Comparison of ENCODE assay signal across 21 mouse cellular contexts in genomic region chr10:125954747-125955530, GRCm38 (mm10). TPM values are rescaled to one million over a fixed set of nuclear protein-coding genes. Genes with fewer than 3 reads are reported as not detected.
A peak's percentile ranks its signal among the peaks of the same experiment; 100 is the strongest.
DNase-seq lines count a peak whose midpoint lies in the region; ATAC-seq lines count a peak whose summit lies in the region.
"Had no signal": no experiment of that assay in that cellular context is flagged by ENCODE, and none has a peak within 500 bp of the region (broad histone marks: within the 10 kb centered on the region; RNA-seq: fewer than 3 reads in every experiment).

No protein-coding gene starts in this region.

- no peak overlapping the region for H3K4me3 ChIP-seq in embryonic facial prominence, embryonic 15.5 days (replicated peaks)
- no peak overlapping the region for H3K4me3 ChIP-seq in limb, embryonic 10.5 days
- H3K4me3 ChIP-seq: embryonic facial prominence, embryonic 12.5 days; forebrain, embryonic 10.5 days; heart, adult 2 months; hindbrain, embryonic 12.5 days; liver, embryonic 12.5 days; neural tube, embryonic 13.5 days; stomach, embryonic 15.5 days had no signal

- no peak for ATAC-seq in cerebellum, adult (ENCODE audit: insufficient number of reproducible peaks, low FRiP score, low TSS enrichment)
- ATAC-seq in embryonic facial prominence, embryonic 15.5 days (ENCODE audit: insufficient number of reproducible peaks, low FRiP score, low TSS enrichment, low read depth) = 0 out of 2 replicates have a peak, but pooled peaks have one; percentile 47
- ATAC-seq: liver, embryonic 12.5 days had no signal

- 55% methylated on average over 12 of the region's 12 CpGs for WGBS in embryonic facial prominence, embryonic 15.5 days
- 75% methylated on average over 12 of the region's 12 CpGs for WGBS in limb, embryonic 10.5 days

- no peak overlapping the region for H3K4me2 ChIP-seq in embryonic facial prominence, embryonic 15.5 days (replicated peaks)
- H3K4me2 ChIP-seq: embryonic facial prominence, embryonic 12.5 days; hindbrain, embryonic 12.5 days; liver, embryonic 12.5 days; neural tube, embryonic 13.5 days; stomach, embryonic 15.5 days had no signal

- H3K9me3 ChIP-seq in embryonic facial prominence, embryonic 15.5 days (replicated peaks) = no peaks in the 10 kb centered on the region
- H3K9me3 ChIP-seq in limb, embryonic 10.5 days (replicated peaks) = no peaks in the 10 kb centered on the region
- H3K9me3 ChIP-seq: embryonic facial prominence, embryonic 12.5 days; forebrain, embryonic 10.5 days; hindbrain, embryonic 12.5 days; liver, embryonic 12.5 days; neural tube, embryonic 13.5 days; stomach, embryonic 15.5 days had no signal

- H3K36me3 ChIP-seq in embryonic facial prominence, embryonic 15.5 days = no peaks in the 10 kb centered on the region
- H3K36me3 ChIP-seq in limb, embryonic 10.5 days = no peaks in the 10 kb centered on the region
- H3K36me3 ChIP-seq: embryonic facial prominence, embryonic 12.5 days; forebrain, embryonic 10.5 days; hindbrain, embryonic 12.5 days; liver, embryonic 12.5 days; neural tube, embryonic 13.5 days; stomach, embryonic 15.5 days had no signal

- peak; percentile 17 to 32 for DNase-seq in cerebellum, postnatal 14 days
- DNase-seq in layer of hippocampus, adult 11-12 months (ENCODE audit: low spot score) = peak; percentile 22
- DNase-seq in layer of hippocampus, adult 9-10 months (ENCODE audit: low spot score) = no peak
- DNase-seq in limb, embryonic 10.5 days (ENCODE audit: low spot score) = no peak
- DNase-seq in liver = no peak
- no peak for DNase-seq in left cerebral cortex, adult 9 months (ENCODE audit: low spot score in 2 of 2)
- DNase-seq: adrenal gland, postnatal 25 days; cerebellum, postnatal 36 days; heart, adult 2 months; kidney, adult 2 months; lung, postnatal 10 days; thymus, postnatal 36 days had no signal

- H3K4me1 ChIP-seq in embryonic facial prominence, embryonic 15.5 days = peaks cover 15% of the 10 kb centered on the region
- H3K4me1 ChIP-seq in limb, embryonic 10.5 days = peaks cover 36% of the 10 kb centered on the region
- H3K4me1 ChIP-seq: hindbrain, embryonic 12.5 days; liver, embryonic 12.5 days; neural tube, embryonic 13.5 days; stomach, embryonic 15.5 days had no signal

- no peaks in the 10 kb centered on the region for H3K27me3 ChIP-seq in embryonic facial prominence, embryonic 15.5 days
- H3K27me3 ChIP-seq in limb, embryonic 10.5 days (ENCODE audit: low read depth, poor library complexity, severe bottlenecking) = no peaks in the 10 kb centered on the region; the same call in 1 of the 2 replicates
- H3K27me3 ChIP-seq: CH12.LX; embryonic facial prominence, embryonic 12.5 days; hindbrain, embryonic 12.5 days; liver, embryonic 12.5 days; neural tube, embryonic 13.5 days; stomach, embryonic 15.5 days had no signal

- no peak overlapping the region for H3K27ac ChIP-seq in embryonic facial prominence, embryonic 15.5 days (replicated peaks)
- H3K27ac ChIP-seq in limb, embryonic 10.5 days = peak overlapping the region; percentile 75
- H3K27ac ChIP-seq: embryonic facial prominence, embryonic 12.5 days; forebrain, embryonic 10.5 days; heart, adult 2 months; hindbrain, embryonic 12.5 days; liver, embryonic 12.5 days; neural tube, embryonic 13.5 days; stomach, embryonic 15.5 days had no signal

- H3K9ac ChIP-seq in embryonic facial prominence, embryonic 15.5 days = no peak overlapping the region
- H3K9ac ChIP-seq: embryonic facial prominence, embryonic 12.5 days; hindbrain, embryonic 12.5 days; liver, embryonic 12.5 days; neural tube, embryonic 13.5 days; stomach, embryonic 15.5 days had no signal

RNA-seq across cellular contexts. Expression of gene Lrig3, which starts 11.0 kb away (rescaled TPM):
- 30.5 and 32.5 TPM in 2 replicates for polyA plus RNA-seq in embryonic facial prominence, embryonic 15.5 days (2015; fragmentation: Nextera tagmentation; extraction: Ambion mirVana)
- polyA plus RNA-seq in limb, embryonic 10.5 days (2016; fragmentation: Nextera tagmentation; extraction: Ambion mirVana) = 31.6 and 49.9 TPM in 2 replicates

Comparison
In these comparisons a context has a peak if more than half of its experiments do, and no peak if none do; other contexts are left out.
1. DNase-seq: peak in cerebellum, postnatal 14 days (2 of 2) and layer of hippocampus, adult 11-12 months (single experiment); none in layer of hippocampus, adult 9-10 months (single experiment), limb, embryonic 10.5 days (single experiment), liver (single experiment) and left cerebral cortex, adult 9 months (0 of 2).